Mouse (Mus musculus): ENCODE results near the gene Mtx1. TPM values are rescaled to one million over a fixed set of nuclear protein-coding genes. Genes with fewer than 3 reads are reported as not detected.

The Mtx1 gene
- 162 and 175 TPM in 2 replicates for polyA plus RNA-seq (2012; rRNA removed)

GRCm38 (mm10) chr3:89226900-89227299 lies at the start of gene Mtx1:
Gene Mtx1, minus strand, starts transcription at chr3:89227088.

GRCm38 (mm10) chr3:89270051-89270755 lies 43.3 kb upstream of the Mtx1 start, which contains the start of gene Slc50a1:
Gene Slc50a1, minus strand, starts transcription at chr3:89270570.

GRCm38 (mm10) chr3:89259076-89259475 lies 32.2 kb upstream of the Mtx1 start, which contains the start of gene Dpm3:
Gene Dpm3, plus strand, starts transcription at chr3:89259358.

DNA sequence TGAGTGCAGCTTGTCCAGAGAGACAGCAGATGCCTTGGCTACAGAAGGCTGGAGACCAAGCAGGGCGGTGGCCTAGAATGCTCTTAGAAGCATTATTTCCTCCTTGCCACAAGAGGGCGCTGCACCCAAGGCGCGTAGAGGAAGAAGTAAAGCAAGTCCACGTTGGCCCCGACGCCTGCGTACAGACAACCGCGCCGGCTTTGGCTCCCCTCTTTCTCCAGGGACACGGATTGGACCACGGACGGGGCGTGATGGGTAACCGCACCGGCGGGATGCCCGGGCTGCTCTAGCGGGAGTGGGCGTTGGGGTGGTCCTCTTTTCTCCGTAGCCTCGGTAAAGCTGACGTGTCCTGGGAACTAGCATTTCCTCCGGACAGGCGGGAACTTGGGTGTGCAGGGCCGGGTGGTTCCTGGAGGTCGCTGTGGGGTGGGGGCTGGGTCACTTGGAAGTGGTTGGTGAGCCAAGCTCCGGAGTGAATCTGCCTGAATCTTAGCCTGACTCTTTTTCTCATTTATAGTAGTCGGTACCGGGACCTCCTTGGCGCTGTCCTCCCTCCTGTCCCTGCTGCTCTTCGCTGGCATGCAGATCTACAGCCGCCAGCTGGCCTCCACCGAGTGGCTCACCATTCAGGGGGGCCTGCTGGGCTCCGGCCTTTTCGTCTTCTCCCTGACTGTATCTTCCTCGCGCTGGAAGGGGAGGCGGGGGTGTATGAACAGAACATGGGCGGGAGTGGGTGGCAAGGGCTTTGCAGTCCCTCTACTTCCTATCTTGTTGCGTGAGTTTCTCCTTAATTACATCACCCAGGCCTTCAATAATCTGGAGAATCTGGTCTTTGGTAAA lies 19.6 kb upstream of the Mtx1 start, which contains the start of gene Trim46:
TSS of gene Trim46 (minus strand) at position 49 of the 840 bp plus-strand sequence.

DNA sequence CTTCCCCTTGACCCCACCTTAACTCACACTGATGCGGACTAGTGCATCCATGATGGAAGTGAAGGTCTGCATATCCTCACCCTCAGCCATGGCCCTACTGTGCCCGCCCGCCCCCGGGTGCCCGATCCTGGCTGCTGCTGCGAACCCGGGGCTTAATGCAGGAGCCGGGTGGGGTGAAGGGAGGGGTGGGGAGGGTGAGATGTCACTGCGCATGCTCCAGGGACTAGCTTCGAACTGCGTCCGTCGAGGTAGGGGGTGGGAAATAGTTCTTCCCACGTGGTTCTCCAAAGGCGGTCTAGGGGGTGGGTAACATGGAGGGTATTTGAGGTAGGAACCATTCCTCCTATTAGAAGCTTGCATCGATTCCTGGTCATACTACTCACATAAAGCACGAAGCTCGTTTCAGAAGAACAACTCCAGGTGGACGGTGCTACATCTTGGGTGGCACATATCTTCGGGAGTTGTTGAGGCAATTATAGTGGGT lies 18.8 kb upstream of the Mtx1 start, which contains the start of gene Krtcap2:
TSS of gene Krtcap2 (plus strand) at position 279 of the 484 bp plus-strand sequence.

GRCm38 (mm10) chr3:89228836-89229235 lies 1.9 kb upstream of the Mtx1 start, which contains the start of gene Muc1:
Gene Muc1, plus strand, starts transcription at chr3:89229057.

GRCm38 (mm10) chr3:89214681-89215411 lies 12.0 kb downstream of the Mtx1 start, which contains the start of gene Thbs3:
Gene Thbs3, plus strand, starts transcription at chr3:89215180.

DNA sequence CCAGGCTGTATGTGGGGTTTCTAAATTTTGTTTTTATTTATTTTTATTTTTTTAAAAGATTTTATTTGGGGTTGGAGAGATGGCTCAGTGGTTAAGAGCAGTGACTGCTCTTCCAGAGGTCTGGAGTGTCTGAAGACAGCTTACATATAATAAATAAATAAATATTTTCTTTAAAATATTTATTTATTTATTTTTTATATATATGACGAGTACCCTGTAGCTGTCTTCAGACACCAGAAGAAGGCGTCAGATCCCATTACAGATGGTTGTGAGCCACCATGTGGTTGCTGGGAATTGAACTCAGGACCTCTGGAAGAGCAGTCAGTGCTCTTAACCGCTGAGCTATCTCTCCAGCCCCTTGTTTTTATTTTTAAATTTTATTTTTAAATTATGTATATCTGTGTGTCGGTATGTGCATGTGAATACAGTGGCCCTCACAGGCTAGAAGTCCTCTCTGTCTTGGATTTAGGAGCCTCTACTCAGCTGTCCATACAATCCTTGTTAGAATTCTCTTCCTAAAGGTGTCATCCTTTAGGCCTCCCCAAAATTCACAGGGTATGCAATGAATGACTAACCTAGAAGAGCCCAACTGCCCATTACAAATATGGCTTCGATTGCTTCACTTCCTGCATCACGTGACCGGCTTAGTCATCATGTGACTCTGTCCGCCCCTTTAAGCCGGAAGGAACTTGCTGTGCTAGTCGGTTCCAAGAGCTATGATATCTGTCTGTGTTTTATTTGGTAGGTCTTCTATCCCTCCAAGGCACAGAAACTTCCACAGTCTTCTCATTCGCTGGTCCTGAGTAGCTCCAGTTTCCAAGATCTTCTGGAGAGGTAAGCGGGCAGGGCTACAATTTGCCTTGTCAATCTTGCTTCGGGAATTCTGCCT lies 24.4 kb downstream of the Mtx1 start, which contains the start of gene Gba:
TSS of gene Gba (plus strand) at position 676 of the 889 bp plus-strand sequence.

GRCm38 (mm10) chr3:89183058-89183958 lies 43.6 kb downstream of the Mtx1 start, which contains the start of gene Fam189b:
Gene Fam189b, plus strand, starts transcription at chr3:89183143.

GRCm38 (mm10) chr3:89177242-89178106 lies 49.4 kb downstream of the Mtx1 start, which contains the start of gene Scamp3:
Gene Scamp3, plus strand, starts transcription at chr3:89177473.

GRCm38 (mm10) chr3:89164506-89165267 lies 62.2 kb downstream of the Mtx1 start, which contains the start of gene Clk2:
Gene Clk2, plus strand, starts transcription at chr3:89164795.

GRCm38 (mm10) chr3:89159616-89160344 lies 67.1 kb downstream of the Mtx1 start, which contains the start of gene Hcn3:
Gene Hcn3, minus strand, starts transcription at chr3:89160196.

Other genes starting within 250 kb of the Mtx1 start
- 108 and 121 TPM in 2 replicates for gene Rusc1, start 133.8 kb downstream of the Mtx1 start, polyA plus RNA-seq (2012; rRNA removed)
- 0.04 TPM in 1 of 2 replicates, not detected in the other for gene Gm43738, start 126.0 kb downstream of the Mtx1 start, polyA plus RNA-seq (2012; rRNA removed)
- gene Fdps, start 125.1 kb downstream of the Mtx1 start, polyA plus RNA-seq (2012; rRNA removed), result 171 and 173 TPM in 2 replicates
- 0.16 and 0.20 TPM in 2 replicates for gene Pklr, start 90.9 kb downstream of the Mtx1 start, polyA plus RNA-seq (2012; rRNA removed)
- 39.0 and 45.4 TPM in 2 replicates for gene Hcn3, start 66.9 kb downstream of the Mtx1 start, polyA plus RNA-seq (2012; rRNA removed)
- gene Clk2, start 62.3 kb downstream of the Mtx1 start, polyA plus RNA-seq (2012; rRNA removed), result 134 and 139 TPM in 2 replicates
- 126 and 132 TPM in 2 replicates for gene Scamp3, start 49.6 kb downstream of the Mtx1 start, polyA plus RNA-seq (2012; rRNA removed)
- 73.1 and 87.3 TPM in 2 replicates for gene Fam189b, start 43.9 kb downstream of the Mtx1 start, polyA plus RNA-seq (2012; rRNA removed)
- gene Gba, start 24.2 kb downstream of the Mtx1 start, polyA plus RNA-seq (2012; rRNA removed), result 51.1 and 54.2 TPM in 2 replicates
- 175 and 182 TPM in 2 replicates for gene Thbs3, start 11.9 kb downstream of the Mtx1 start, polyA plus RNA-seq (2012; rRNA removed)
- gene Muc1, start 2.0 kb upstream of the Mtx1 start, polyA plus RNA-seq (2012; rRNA removed), result 9.0 and 10.7 TPM in 2 replicates
- 101 and 102 TPM in 2 replicates for gene Krtcap2, start 18.9 kb upstream of the Mtx1 start, polyA plus RNA-seq (2012; rRNA removed)
- 104 and 109 TPM in 2 replicates for gene Trim46, start 19.2 kb upstream of the Mtx1 start, polyA plus RNA-seq (2012; rRNA removed)
- 175 and 201 TPM in 2 replicates for gene Dpm3, start 32.3 kb upstream of the Mtx1 start, polyA plus RNA-seq (2012; rRNA removed)
- gene Slc50a1, start 43.5 kb upstream of the Mtx1 start, polyA plus RNA-seq (2012; rRNA removed), result 57.4 and 74.4 TPM in 2 replicates
- gene Efna1, start 54.1 kb upstream of the Mtx1 start, polyA plus RNA-seq (2012; rRNA removed), result 12.7 and 19.2 TPM in 2 replicates
- 50.5 and 63.6 TPM in 2 replicates for gene Efna3, start 95.9 kb upstream of the Mtx1 start, polyA plus RNA-seq (2012; rRNA removed)
- gene Efna4, start 110.9 kb upstream of the Mtx1 start, polyA plus RNA-seq (2012; rRNA removed), result 23.2 and 25.2 TPM in 2 replicates
- 60.2 and 80.6 TPM in 2 replicates for gene Adam15, start 122.9 kb upstream of the Mtx1 start, polyA plus RNA-seq (2012; rRNA removed)
- 0.31 and 0.36 TPM in 2 replicates for gene Dcst2, start 134.9 kb upstream of the Mtx1 start, polyA plus RNA-seq (2012; rRNA removed)
- gene Dcst1, start 138.2 kb upstream of the Mtx1 start, polyA plus RNA-seq (2012; rRNA removed), result 0.05 and 0.10 TPM in 2 replicates
- gene Zbtb7b, start 167.7 kb upstream of the Mtx1 start, polyA plus RNA-seq (2012; rRNA removed), result 2.3 and 4.1 TPM in 2 replicates
- 4.3 and 5.9 TPM in 2 replicates for gene Lenep, start 175.7 kb upstream of the Mtx1 start, polyA plus RNA-seq (2012; rRNA removed)
- gene Flad1, start 184.8 kb upstream of the Mtx1 start, polyA plus RNA-seq (2012; rRNA removed), result 44.4 and 51.7 TPM in 2 replicates
- 129 and 142 TPM in 2 replicates for gene Cks1b, start 191.3 kb upstream of the Mtx1 start, polyA plus RNA-seq (2012; rRNA removed)
- gene Shc1, start 191.4 kb upstream of the Mtx1 start, polyA plus RNA-seq (2012; rRNA removed), result 28.8 and 52.2 TPM in 2 replicates
- gene Pygo2, start 203.1 kb upstream of the Mtx1 start, polyA plus RNA-seq (2012; rRNA removed), result 63.1 and 63.3 TPM in 2 replicates
- 11.9 and 16.8 TPM in 2 replicates for gene Pbxip1, start 209.6 kb upstream of the Mtx1 start, polyA plus RNA-seq (2012; rRNA removed)
- gene Pmvk, start 227.5 kb upstream of the Mtx1 start, polyA plus RNA-seq (2012; rRNA removed), result 74.1 and 83.7 TPM in 2 replicates